Mouse (Mus musculus) kidney, postnatal 4 days (tissue): ENCODE measurements around the gene Gli3.
A peak's percentile ranks its signal among the peaks of the same experiment; 100 is the strongest.

Experiments used
- DNase-seq, 2 experiments: peaks; one replicate each; pipeline ENCODE4 v3.0.0; 2021; ENCODE audit warnings: mixed read lengths in 2 of 2

Gli3 gene

GRCm38 (mm10) chr13:15724723-15725122 lies 261.7 kb downstream of the Gli3 start:
- DNase-seq, result no peak

DNA sequence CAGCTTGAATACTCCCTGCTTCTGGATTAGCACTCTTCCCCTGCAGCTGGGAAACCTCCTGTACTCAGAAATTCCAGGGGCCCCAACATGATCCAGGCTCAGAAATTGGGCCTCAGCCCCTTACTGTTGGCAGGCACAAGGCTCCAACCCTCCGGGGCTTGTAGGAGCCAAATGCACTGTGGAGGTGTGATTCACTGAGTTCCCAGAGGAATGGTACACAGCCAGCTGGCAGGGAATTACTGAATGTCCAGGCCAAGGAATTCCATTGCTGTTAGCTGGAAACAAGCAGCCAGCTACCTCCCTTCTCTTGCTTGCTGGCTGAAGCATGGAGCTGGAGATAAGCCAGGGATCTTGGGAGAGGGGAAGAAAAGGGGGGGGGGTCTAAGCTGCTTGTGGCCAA lies 278.7 kb downstream of the Gli3 start:
- peak; percentile 66 to 71 for DNase-seq

DNA sequence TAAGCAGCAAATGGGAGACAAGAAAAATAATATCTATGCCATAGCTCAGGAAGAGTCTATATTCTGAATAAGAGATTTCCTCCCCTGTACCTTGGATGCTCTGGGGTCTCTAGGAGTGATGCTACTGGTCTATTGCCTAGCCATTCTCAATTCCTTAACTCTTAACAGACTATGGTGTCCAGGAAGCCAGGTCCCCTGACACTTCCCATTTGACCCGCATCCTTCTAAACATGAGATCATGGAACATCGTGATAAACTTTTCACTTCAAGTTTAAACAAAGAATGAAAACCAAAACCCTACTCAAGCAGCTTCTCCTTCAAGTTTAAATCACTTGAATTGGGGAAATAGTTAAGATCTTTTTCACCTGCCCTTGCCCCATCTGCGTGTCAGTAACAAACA lies 279.3 kb downstream of the Gli3 start:
- no peak for DNase-seq

DNA sequence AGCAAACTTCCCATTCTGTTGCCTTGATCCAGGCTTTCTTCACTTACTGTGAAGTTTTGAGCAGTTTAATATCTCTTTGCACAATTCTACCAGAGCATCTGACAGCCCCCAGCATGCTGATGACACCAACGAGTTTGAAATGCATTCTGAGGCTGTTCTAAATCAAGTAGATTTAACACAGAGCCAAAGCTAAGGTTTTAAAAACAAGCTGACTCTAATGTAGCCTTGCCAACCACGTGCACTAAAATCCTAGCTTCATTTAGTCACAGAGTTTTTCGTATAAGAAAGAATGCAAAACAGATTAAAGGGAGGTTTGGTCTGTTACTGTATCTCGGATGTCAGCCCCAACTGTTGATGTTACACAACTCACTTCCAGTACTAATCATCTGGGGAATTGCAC lies 279.7 kb downstream of the Gli3 start:
- no peak for DNase-seq

DNA sequence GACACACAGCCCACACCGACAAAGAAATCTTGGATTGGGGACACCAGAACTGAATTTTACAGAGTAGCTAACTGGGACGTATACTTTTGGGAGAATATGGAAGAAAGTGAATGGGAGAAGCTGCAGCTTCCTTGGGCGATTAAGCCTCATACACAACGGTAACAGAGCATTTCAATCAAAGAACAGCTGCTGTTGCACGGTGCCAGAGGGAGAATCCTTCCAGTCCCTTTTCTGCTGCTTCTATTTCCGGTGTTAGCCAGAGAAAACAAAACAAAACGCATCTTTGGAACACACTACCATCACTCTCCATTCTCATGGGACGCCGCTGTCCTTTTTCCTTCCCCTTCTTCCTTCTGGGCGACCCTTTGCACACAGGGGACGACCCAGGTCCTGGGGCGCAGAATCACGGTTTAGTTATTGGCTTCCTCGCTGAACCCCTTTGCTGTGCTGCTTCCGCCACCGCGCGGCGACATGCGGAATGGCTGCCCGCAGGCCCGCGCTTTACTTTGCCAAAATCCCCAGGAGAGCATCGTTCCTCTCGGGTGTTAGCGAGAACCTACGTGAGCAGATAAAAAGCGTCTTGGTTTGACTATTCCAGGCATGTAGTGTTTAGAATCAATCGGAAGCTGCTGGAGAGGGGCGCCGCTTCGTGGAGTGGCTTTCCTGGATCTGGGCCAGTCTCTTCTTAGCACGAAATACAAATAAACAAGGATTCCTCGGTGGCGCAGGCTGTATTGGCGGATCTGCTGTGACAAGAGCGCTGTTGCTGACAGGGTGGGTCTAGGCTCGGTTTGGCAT lies 296.0 kb downstream of the Gli3 start:
- DNase-seq, result peak; percentile 85 to 89

DNA sequence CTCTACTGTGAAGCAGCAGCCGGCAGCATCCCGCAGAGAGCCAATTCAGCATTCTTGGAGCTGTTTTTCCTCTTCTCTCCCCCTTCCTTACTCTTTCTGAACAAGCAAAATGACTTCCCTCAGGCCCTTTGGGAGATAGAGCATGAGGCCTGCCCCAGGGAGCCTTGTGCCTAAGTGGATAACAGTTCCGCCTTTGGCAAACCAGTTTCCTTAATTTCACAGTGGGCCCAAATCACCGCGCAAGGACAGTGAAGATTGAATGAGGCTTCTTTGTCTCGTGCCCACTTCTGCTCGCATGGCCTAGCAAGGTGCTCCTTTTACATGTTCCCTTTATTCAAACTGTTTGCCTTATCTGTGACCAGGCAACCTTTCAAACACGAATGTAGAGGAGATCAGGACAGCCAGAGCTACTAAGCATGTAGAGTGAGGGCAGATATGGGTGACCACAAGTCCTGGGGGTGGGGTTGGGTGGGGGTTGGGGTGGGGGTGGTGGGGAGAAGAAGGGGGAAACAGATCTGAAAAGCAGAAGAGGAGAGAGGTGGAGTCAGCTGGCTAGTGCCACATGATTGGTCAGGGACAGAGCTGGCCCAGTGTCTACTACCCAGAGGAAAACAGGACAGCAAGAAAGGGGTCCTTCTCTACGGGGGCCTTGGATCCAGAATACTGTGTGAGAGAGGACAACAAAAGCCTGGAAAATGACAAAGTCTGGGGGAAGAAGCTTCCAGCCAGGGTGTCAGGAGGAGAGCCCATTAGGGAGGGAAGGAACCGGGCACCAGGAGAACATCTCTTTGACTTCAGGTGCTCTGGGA lies 296.8 kb downstream of the Gli3 start:
- DNase-seq, result no peak

GRCm38 (mm10) chr13:15762291-15762690 lies 299.3 kb downstream of the Gli3 start:
- DNase-seq, result no peak

GRCm38 (mm10) chr13:15762901-15763417 lies 299.9 kb downstream of the Gli3 start:
- DNase-seq, result peak; percentile 34 to 48

DNA sequence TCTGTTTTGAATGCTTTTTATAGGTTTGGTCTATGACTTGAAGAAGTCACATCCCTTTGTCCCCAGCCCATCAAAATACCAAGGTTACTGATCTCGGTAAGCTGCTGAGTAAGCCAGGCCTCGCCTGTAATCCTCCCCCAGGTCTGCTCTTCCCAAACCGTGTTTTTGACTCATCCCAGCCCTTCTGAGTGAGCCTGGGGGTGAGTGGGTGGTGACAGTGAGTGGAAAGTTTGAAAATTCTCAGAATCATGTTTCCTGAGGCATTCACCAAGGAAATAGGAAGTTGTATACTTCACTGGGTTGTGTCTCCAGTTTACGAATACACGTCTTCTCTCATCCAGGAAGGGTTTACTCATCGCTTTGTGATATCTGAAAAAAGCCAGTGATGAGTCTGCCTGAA lies 314.6 kb downstream of the Gli3 start:
- no peak for DNase-seq
